Mouse (Mus musculus) c-Kit-positive CD71-positive TER-119-positive erythroid progenitor cells, embryonic 14.5 days (primary cell): ENCODE results near the gene Lonp1.
"Not testable (repeated sequence)": the region's sequence is repeated elsewhere in the genome, so short reads cannot be mapped to it uniquely, and the experiment has no call there.

Source experiments
- DNase-seq: peaks from one replicate; pipeline ENCODE4 v3.0.0-alpha.2; 2013; ENCODE audit warnings: low spot score

Gene Lonp1

GRCm38 (mm10) chr17:56625495-56625894 lies 1.2 kb downstream of the Lonp1 start:
- no peak for DNase-seq

GRCm38 (mm10) chr17:56617628-56618027 lies 9.1 kb downstream of the Lonp1 start:
- DNase-seq: no peak

- no peak for DNase-seq
Observed at GRCm38 (mm10) chr17:56616725-56617124, 10.0 kb downstream of the Lonp1 start.

- no peak for DNase-seq
Observed at GRCm38 (mm10) chr17:56615792-56616191, 10.9 kb downstream of the Lonp1 start.

GRCm38 (mm10) chr17:56615136-56615784 lies 11.4 kb downstream of the Lonp1 start:
- no peak for DNase-seq

- DNase-seq: no peak
Observed at GRCm38 (mm10) chr17:56614391-56615135, 12.1 kb downstream of the Lonp1 start.

- not testable (repeated sequence) for DNase-seq
Observed at GRCm38 (mm10) chr17:56613893-56614292, 12.8 kb downstream of the Lonp1 start.

- peak; percentile 86 for DNase-seq
Observed at GRCm38 (mm10) chr17:56613236-56613844, 13.3 kb downstream of the Lonp1 start, which contains the start of gene Rpl36. Gene Rpl36, plus strand, starts transcription at chr17:56613416.

GRCm38 (mm10) chr17:56612565-56612939 lies 14.1 kb downstream of the Lonp1 start:
- not testable (repeated sequence) for DNase-seq

- DNase-seq: peak; percentile 83
Observed at GRCm38 (mm10) chr17:56611861-56612564, 14.7 kb downstream of the Lonp1 start.

- no peak for DNase-seq
Observed at GRCm38 (mm10) chr17:56611323-56611722, 15.4 kb downstream of the Lonp1 start.

GRCm38 (mm10) chr17:56609452-56610171 lies 17.1 kb downstream of the Lonp1 start, which contains the start of gene 2410015M20Rik:
Gene 2410015M20Rik, minus strand, starts transcription at chr17:56609771.
- peak; percentile 96 for DNase-seq

GRCm38 (mm10) chr17:56608699-56609098 lies 18.0 kb downstream of the Lonp1 start:
- no peak for DNase-seq

- no peak for DNase-seq
Observed at GRCm38 (mm10) chr17:56607521-56608062, 19.1 kb downstream of the Lonp1 start.

GRCm38 (mm10) chr17:56605431-56605830 lies 21.3 kb downstream of the Lonp1 start:
- DNase-seq: no peak

- DNase-seq: no peak
Observed at GRCm38 (mm10) chr17:56604422-56604821, 22.3 kb downstream of the Lonp1 start.

GRCm38 (mm10) chr17:56604070-56604380 lies 22.7 kb downstream of the Lonp1 start:
- DNase-seq: no peak

GRCm38 (mm10) chr17:56603186-56604069 lies 23.3 kb downstream of the Lonp1 start:
- no peak for DNase-seq

GRCm38 (mm10) chr17:56593527-56594271 lies 33.0 kb downstream of the Lonp1 start:
- no peak for DNase-seq

- no peak for DNase-seq
Observed at GRCm38 (mm10) chr17:56592553-56592952, 34.1 kb downstream of the Lonp1 start.
